Mouse (Mus musculus): Measurements from ENCODE around the gene Olfr450.

- peak; percentile 31 for TF ChIP-seq CTCF (IDR thresholded peaks at IDR 0.05)
- no peak for TF ChIP-seq POLR2A (IDR thresholded peaks at IDR 0.05; ENCODE audit: insufficient read depth, low read depth, low read length)
- TF ChIP-seq EP300 (IDR thresholded peaks at IDR 0.05; ENCODE audit: insufficient read depth, low read depth, low read length): no peak
Measured at GRCm38 (mm10) chr6:42790247-42790948, 21.3 kb upstream of the Olfr450 start.

All from heart, adult 2 months (tissue).